Mouse (Mus musculus) spleen, adult 2 months (tissue): ENCODE data around the gene Tex14. TPM values are rescaled to one million over a fixed set of nuclear protein-coding genes. Genes with fewer than 3 reads are reported as not detected.
"Not testable (repeated sequence)": the region's sequence is repeated elsewhere in the genome, so short reads cannot be mapped to it uniquely, and the experiment has no call there.

Experiments
- DNase-seq, 2 experiments: peaks; one replicate each; pipeline versions ENCODE4 v3.0.0 to v3.0.0-alpha.2; 2012 to 2021; ENCODE audit warnings: low spot score in 2 of 2, low read depth in 1 of 2
- H3K27ac ChIP-seq: fragments of 200-500 bp; 2 replicates; pipeline ENCODE4 v1.5.1; 2012; ENCODE audit warnings: low read length, inconsistent platforms; ENCODE audit not compliant: insufficient read depth
- H3K27me3 ChIP-seq: fragments of 200-500 bp; 2 replicates; pipeline ENCODE4 v1.6.1; 2012; ENCODE audit warnings: mild to moderate bottlenecking, moderate library complexity, low read length, inconsistent platforms; ENCODE audit not compliant: control insufficient read depth, insufficient read depth
- H3K36me3 ChIP-seq: fragments of 200-500 bp; 2 replicates; pipeline ENCODE4 v1.6.1; 2012; ENCODE audit warnings: mild to moderate bottlenecking, low read length, inconsistent platforms; ENCODE audit not compliant: control insufficient read depth, insufficient read depth
- H3K4me1 ChIP-seq: fragments of 200-500 bp; 2 replicates; pipeline ENCODE4 v1.6.1; 2011; ENCODE audit warnings: inconsistent platforms; ENCODE audit not compliant: control insufficient read depth, insufficient read depth, insufficient read length
- H3K4me3 ChIP-seq: fragments of 200-500 bp; 2 replicates; pipeline ENCODE4 v1.5.1; 2011; ENCODE audit warnings: mild to moderate bottlenecking, inconsistent platforms; ENCODE audit not compliant: insufficient read depth, insufficient read length; ENCODE audit errors: extremely low read depth
- CTCF ChIP-seq: fragments of 200-500 bp; IDR thresholded peaks from 2 replicates; pipeline ENCODE4 v1.5.1; 2011; ENCODE audit warnings: mild to moderate bottlenecking, inconsistent platforms; ENCODE audit not compliant: insufficient read depth, insufficient read length, insufficient replicate concordance; ENCODE audit errors: extremely low read depth
- POLR2A ChIP-seq: fragments of 200-500 bp; IDR thresholded peaks from 2 replicates; pipeline ENCODE4 v1.6.1; 2011; ENCODE audit warnings: low read depth, low read length, inconsistent platforms
- WGBS: fragments of 180-500 bp; shearing (Covaris S2); methylation state at CpG from one replicate; pipeline ENCODE4 v1.1.7; 2018; 5-methylcytosine and 5-hydroxymethylcytosine counted together
- polyA plus RNA-seq: library from polyadenylated mRNA; depleted of rRNA; stranded (reverse); fragments of >200 nt; gene quantifications from 2 replicates; pipeline ENCODE4 v1.2.3, GENCODE M21; 2012

The Tex14 gene
- polyA plus RNA-seq, 1 experiment, result 0.16 TPM

- H3K27ac ChIP-seq, result no peak overlapping the region
These were observed 27.6 kb downstream of the Tex14 start for GRCm38 (mm10) chr11:87432447-87432846.

GRCm38 (mm10) chr11:87432933-87433669, 28.2 kb downstream of the Tex14 start:
- no peak overlapping the region for H3K4me3 ChIP-seq
- 65% methylated on average over 6 of the region's 6 CpGs for WGBS
- H3K36me3 ChIP-seq, result no peaks in the 10 kb centered on the region
- TF ChIP-seq CTCF (no peak), POLR2A (no peak)
- no peaks in the 10 kb centered on the region for H3K4me1 ChIP-seq
- no peak for DNase-seq
- no peak overlapping the region for H3K27ac ChIP-seq
- H3K27me3 ChIP-seq, result no peaks in the 10 kb centered on the region

More at GRCm38 (mm10) chr11:87432447-87432846, 27.6 kb downstream of the Tex14 start:
- DNase-seq, result no peak
- Histone ChIP-seq H3K27me3 (no peaks in the 10 kb centered on the region), H3K36me3 (no peaks in the 10 kb centered on the region), H3K4me3 (no peak overlapping the region), H3K4me1 (no peaks in the 10 kb centered on the region)
- WGBS, result 78% methylated on average over 1 of the region's 1 CpGs
- no peak for TF ChIP-seq CTCF
- TF ChIP-seq POLR2A, result no peak

- H3K4me3 ChIP-seq, H3K36me3 ChIP-seq, H3K27me3 ChIP-seq, H3K4me1 ChIP-seq, H3K27ac ChIP-seq, DNase-seq: not testable (repeated sequence)
- 97% methylated on average over 2 of the region's 2 CpGs for WGBS
These were observed 30.2 kb downstream of the Tex14 start for GRCm38 (mm10) chr11:87435107-87435506.

- Histone ChIP-seq H3K4me1 (no peaks in the 10 kb centered on the region), H3K4me3 (no peak overlapping the region), H3K36me3 (no peaks in the 10 kb centered on the region), H3K27ac (no peak overlapping the region), H3K27me3 (no peaks in the 10 kb centered on the region)
- WGBS, result 77% methylated on average over 5 of the region's 5 CpGs
- no peak for DNase-seq
- TF ChIP-seq POLR2A (no peak), CTCF (no peak)
These were observed 31.7 kb downstream of the Tex14 start for GRCm38 (mm10) chr11:87436326-87437232.

GRCm38 (mm10) chr11:87439796-87440420, 35.0 kb downstream of the Tex14 start:
- Histone ChIP-seq H3K4me1 (no peaks in the 10 kb centered on the region; the same call in 1 of the 2 replicates), H3K27ac (no peak overlapping the region), H3K27me3 (no peaks in the 10 kb centered on the region), H3K4me3 (no peak overlapping the region), H3K36me3 (no peaks in the 10 kb centered on the region)
- DNase-seq, result no peak
- TF ChIP-seq POLR2A, result no peak
- WGBS, result 88% methylated on average over 10 of the region's 10 CpGs

GRCm38 (mm10) chr11:87442643-87443372, 37.9 kb downstream of the Tex14 start:
- H3K36me3 ChIP-seq, H3K27me3 ChIP-seq, H3K4me1 ChIP-seq: not testable (repeated sequence)
- Histone ChIP-seq H3K4me3 (peak overlapping the region; percentile 42; the same call in 1 of the 2 replicates), H3K27ac (peak overlapping the region; percentile 63)
- DNase-seq, result peak; percentile 65 to 70
- under 1% methylated on average over 33 of the region's 62 CpGs for WGBS
